Mouse (Mus musculus): ENCODE measurements around the gene Gatad2b. TPM values are rescaled to one million over a fixed set of nuclear protein-coding genes. Genes with fewer than 3 reads are reported as not detected.

Gatad2b gene
- polyA plus RNA-seq, 1 experiment = 17.5 TPM

GRCm38 (mm10) chr3:90272170-90272569 lies 20.8 kb upstream of the Gatad2b start:
- WGBS = 92% methylated on average over 9 of the region's 9 CpGs
- H3K4me3 ChIP-seq (replicated peaks; ENCODE audit: control insufficient read depth, low read depth, low read length) = no peak overlapping the region
- no peak overlapping the region for H3K27ac ChIP-seq (ENCODE audit: control insufficient read depth, insufficient read depth, low read depth, low read length, poor library complexity)
- TF ChIP-seq POLR2A (IDR thresholded peaks at IDR 0.05; ENCODE audit: borderline replicate concordance, control insufficient read depth, low read depth, low read length) (no peak), CTCF (IDR thresholded peaks at IDR 0.05; ENCODE audit: control insufficient read depth, insufficient read depth, low read length) (no peak)
- no peaks in the 10 kb centered on the region; the same call in 1 of the 2 replicates for H3K4me1 ChIP-seq (ENCODE audit: control insufficient read depth, insufficient read depth, low read length)

GRCm38 (mm10) chr3:90273855-90274254 lies 19.1 kb upstream of the Gatad2b start:
- no peaks in the 10 kb centered on the region for H3K4me1 ChIP-seq (ENCODE audit: control insufficient read depth, insufficient read depth, low read length)
- no peak overlapping the region for H3K27ac ChIP-seq (ENCODE audit: control insufficient read depth, insufficient read depth, low read depth, low read length, poor library complexity)
- no peak for TF ChIP-seq POLR2A (IDR thresholded peaks at IDR 0.05; ENCODE audit: borderline replicate concordance, control insufficient read depth, low read depth, low read length)
- TF ChIP-seq CTCF (IDR thresholded peaks at IDR 0.05; ENCODE audit: control insufficient read depth, insufficient read depth, low read length) = no peak
- H3K4me3 ChIP-seq (replicated peaks; ENCODE audit: control insufficient read depth, low read depth, low read length) = no peak overlapping the region
- WGBS = 96% methylated on average over 22 of the region's 22 CpGs

- no peak overlapping the region for H3K4me3 ChIP-seq (replicated peaks; ENCODE audit: control insufficient read depth, low read depth, low read length)
- TF ChIP-seq POLR2A (IDR thresholded peaks at IDR 0.05; ENCODE audit: borderline replicate concordance, control insufficient read depth, low read depth, low read length) (no peak), CTCF (IDR thresholded peaks at IDR 0.05; ENCODE audit: control insufficient read depth, insufficient read depth, low read length) (no peak)
- no peaks in the 10 kb centered on the region for H3K4me1 ChIP-seq (ENCODE audit: control insufficient read depth, insufficient read depth, low read length)
- H3K27ac ChIP-seq (ENCODE audit: control insufficient read depth, insufficient read depth, low read depth, low read length, poor library complexity) = no peak overlapping the region
- 91% methylated on average over 11 of the region's 11 CpGs for WGBS
These were observed 17.7 kb upstream of the Gatad2b start for GRCm38 (mm10) chr3:90275286-90275685.

- TF ChIP-seq CTCF (IDR thresholded peaks at IDR 0.05; ENCODE audit: control insufficient read depth, insufficient read depth, low read length) = no peak
- TF ChIP-seq POLR2A (IDR thresholded peaks at IDR 0.05; ENCODE audit: borderline replicate concordance, control insufficient read depth, low read depth, low read length) = no peak
- Histone ChIP-seq H3K27ac (ENCODE audit: control insufficient read depth, insufficient read depth, low read depth, low read length, poor library complexity) (no peak overlapping the region), H3K4me1 (ENCODE audit: control insufficient read depth, insufficient read depth, low read length) (no peaks in the 10 kb centered on the region), H3K4me3 (replicated peaks; ENCODE audit: control insufficient read depth, low read depth, low read length) (no peak overlapping the region)
- WGBS = 86% methylated on average over 16 of the region's 16 CpGs
These were observed 16.1 kb upstream of the Gatad2b start for GRCm38 (mm10) chr3:90276858-90277257.

GRCm38 (mm10) chr3:90277793-90278192 lies 15.2 kb upstream of the Gatad2b start:
- TF ChIP-seq CTCF (IDR thresholded peaks at IDR 0.05; ENCODE audit: control insufficient read depth, insufficient read depth, low read length) = no peak
- TF ChIP-seq POLR2A (IDR thresholded peaks at IDR 0.05; ENCODE audit: borderline replicate concordance, control insufficient read depth, low read depth, low read length) = no peak

GRCm38 (mm10) chr3:90278211-90278610 lies 14.8 kb upstream of the Gatad2b start:
- no peak for TF ChIP-seq CTCF (IDR thresholded peaks at IDR 0.05; ENCODE audit: control insufficient read depth, insufficient read depth, low read length)
- TF ChIP-seq POLR2A (IDR thresholded peaks at IDR 0.05; ENCODE audit: borderline replicate concordance, control insufficient read depth, low read depth, low read length) = no peak
- Histone ChIP-seq H3K27ac (ENCODE audit: control insufficient read depth, insufficient read depth, low read depth, low read length, poor library complexity) (no peak overlapping the region), H3K4me1 (ENCODE audit: control insufficient read depth, insufficient read depth, low read length) (no peaks in the 10 kb centered on the region), H3K4me3 (replicated peaks; ENCODE audit: control insufficient read depth, low read depth, low read length) (no peak overlapping the region)
- 86% methylated on average over 10 of the region's 10 CpGs for WGBS

More at GRCm38 (mm10) chr3:90277793-90278192, 15.2 kb upstream of the Gatad2b start:
- H3K4me1 ChIP-seq (ENCODE audit: control insufficient read depth, insufficient read depth, low read length) = no peaks in the 10 kb centered on the region
- H3K4me3 ChIP-seq (replicated peaks; ENCODE audit: control insufficient read depth, low read depth, low read length) = no peak overlapping the region
- H3K27ac ChIP-seq (ENCODE audit: control insufficient read depth, insufficient read depth, low read depth, low read length, poor library complexity) = no peak overlapping the region
- 88% methylated on average over 9 of the region's 9 CpGs for WGBS

- 91% methylated on average over 9 of the region's 9 CpGs for WGBS
- no peaks in the 10 kb centered on the region for H3K4me1 ChIP-seq (ENCODE audit: control insufficient read depth, insufficient read depth, low read length)
- no peak overlapping the region for H3K4me3 ChIP-seq (replicated peaks; ENCODE audit: control insufficient read depth, low read depth, low read length)
- no peak overlapping the region for H3K27ac ChIP-seq (ENCODE audit: control insufficient read depth, insufficient read depth, low read depth, low read length, poor library complexity)
- no peak for TF ChIP-seq CTCF (IDR thresholded peaks at IDR 0.05; ENCODE audit: control insufficient read depth, insufficient read depth, low read length)
- no peak for TF ChIP-seq POLR2A (IDR thresholded peaks at IDR 0.05; ENCODE audit: borderline replicate concordance, control insufficient read depth, low read depth, low read length)
These were observed 13.8 kb upstream of the Gatad2b start for GRCm38 (mm10) chr3:90279216-90279615.

- no peak overlapping the region for H3K4me3 ChIP-seq (replicated peaks; ENCODE audit: control insufficient read depth, low read depth, low read length)
- no peak overlapping the region for H3K27ac ChIP-seq (ENCODE audit: control insufficient read depth, insufficient read depth, low read depth, low read length, poor library complexity)
- WGBS = 90% methylated on average over 7 of the region's 7 CpGs
- TF ChIP-seq CTCF (IDR thresholded peaks at IDR 0.05; ENCODE audit: control insufficient read depth, insufficient read depth, low read length) (no peak), POLR2A (IDR thresholded peaks at IDR 0.05; ENCODE audit: borderline replicate concordance, control insufficient read depth, low read depth, low read length) (no peak)
- no peaks in the 10 kb centered on the region for H3K4me1 ChIP-seq (ENCODE audit: control insufficient read depth, insufficient read depth, low read length)
These were observed 13.2 kb upstream of the Gatad2b start for GRCm38 (mm10) chr3:90279743-90280142.

GRCm38 (mm10) chr3:90280708-90281107 lies 12.3 kb upstream of the Gatad2b start:
- H3K4me3 ChIP-seq (replicated peaks; ENCODE audit: control insufficient read depth, low read depth, low read length) = no peak overlapping the region
- H3K27ac ChIP-seq (ENCODE audit: control insufficient read depth, insufficient read depth, low read depth, low read length, poor library complexity) = no peak overlapping the region
- 88% methylated on average over 9 of the region's 9 CpGs for WGBS
- no peak for TF ChIP-seq CTCF (IDR thresholded peaks at IDR 0.05; ENCODE audit: control insufficient read depth, insufficient read depth, low read length)
- H3K4me1 ChIP-seq (ENCODE audit: control insufficient read depth, insufficient read depth, low read length) = no peaks in the 10 kb centered on the region

All from bone marrow, adult 2 months (tissue).